Mouse (Mus musculus): ENCODE measurements around the gene Sidt2.
A peak's percentile ranks its signal among the peaks of the same experiment; 100 is the strongest.

Gene Sidt2

DNA sequence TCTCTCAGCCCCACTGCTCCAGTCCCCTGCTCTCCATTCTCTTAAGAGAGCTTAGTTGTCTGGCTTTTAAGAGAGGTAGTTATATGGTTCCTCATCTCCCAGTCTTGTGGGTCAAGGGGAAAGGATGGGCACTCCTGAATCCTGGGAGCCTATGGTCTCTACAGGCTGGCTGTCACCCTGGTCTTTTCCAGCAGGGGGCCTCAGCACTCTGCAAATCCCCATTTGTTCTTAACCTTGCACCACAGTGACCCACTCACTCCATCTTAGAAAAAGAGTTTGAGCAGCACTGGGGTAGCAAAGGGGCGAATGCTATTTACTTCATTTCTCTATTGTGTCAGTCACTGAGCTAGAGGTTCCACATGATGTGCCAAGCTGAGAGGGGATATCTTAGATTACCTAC is 43.4 kb downstream of the Sidt2 start:
- peak; percentile 42 to 43 for DNase-seq (ENCODE audit: low spot score in 2 of 2)

GRCm38 (mm10) chr9:45910995-45911394 is 44.1 kb downstream of the Sidt2 start:
- no peak for DNase-seq (ENCODE audit: low spot score in 2 of 2)

GRCm38 (mm10) chr9:45907078-45907428 is 48.0 kb downstream of the Sidt2 start:
- peak in 1 of 2 experiments; percentile 42 for DNase-seq (ENCODE audit: low spot score in 2 of 2)

DNA sequence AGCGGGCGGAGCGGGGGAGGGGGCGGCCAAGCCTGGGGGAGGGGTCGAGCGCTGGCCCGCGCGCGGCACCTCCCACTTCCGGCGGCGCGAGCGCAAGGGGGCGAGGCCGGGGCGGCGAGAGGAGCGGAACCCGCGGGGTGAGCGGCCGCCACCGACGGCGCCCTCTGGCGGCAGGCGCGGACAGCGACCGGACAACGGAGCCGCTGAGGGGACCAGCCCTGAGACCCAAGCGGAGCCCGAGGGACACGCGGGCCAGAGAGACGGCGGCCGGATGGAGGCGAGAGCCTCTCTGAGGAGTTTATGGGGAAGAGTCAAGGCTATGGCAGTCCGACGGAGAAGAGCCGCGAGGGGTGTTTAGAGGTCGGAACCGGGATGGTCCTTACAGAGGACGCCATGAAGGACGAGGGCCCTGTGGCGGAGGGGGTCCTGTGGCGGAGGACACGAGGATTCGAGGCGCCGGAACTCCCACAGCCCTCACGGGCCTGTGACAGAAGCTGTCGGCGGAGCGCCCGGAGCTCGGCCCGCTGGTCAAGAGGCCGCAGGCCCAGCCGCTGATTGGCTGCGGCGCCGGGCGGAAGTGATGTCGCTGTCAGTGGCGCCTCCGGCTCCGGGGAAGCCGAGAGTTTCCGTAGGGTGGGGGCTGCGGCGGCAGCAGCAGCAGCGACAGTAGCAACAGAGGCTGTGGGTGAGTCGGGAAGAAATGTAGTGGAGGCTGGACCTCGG is 48.5 kb downstream of the Sidt2 start, which contains the start of the genes Pcsk7 and Rnf214:
Gene Pcsk7 (plus strand): TSS at position 143 of the 723 bp plus-strand sequence.
Gene Rnf214 (minus strand): TSS at position 557 of the 723 bp plus-strand sequence.
- DNase-seq (ENCODE audit: low spot score in 2 of 2), result peak; percentile 89 to 93

- peak; percentile 6 to 17 for DNase-seq (ENCODE audit: low spot score in 2 of 2)
Observed at GRCm38 (mm10) chr9:45905811-45906237, 49.2 kb downstream of the Sidt2 start.

DNA sequence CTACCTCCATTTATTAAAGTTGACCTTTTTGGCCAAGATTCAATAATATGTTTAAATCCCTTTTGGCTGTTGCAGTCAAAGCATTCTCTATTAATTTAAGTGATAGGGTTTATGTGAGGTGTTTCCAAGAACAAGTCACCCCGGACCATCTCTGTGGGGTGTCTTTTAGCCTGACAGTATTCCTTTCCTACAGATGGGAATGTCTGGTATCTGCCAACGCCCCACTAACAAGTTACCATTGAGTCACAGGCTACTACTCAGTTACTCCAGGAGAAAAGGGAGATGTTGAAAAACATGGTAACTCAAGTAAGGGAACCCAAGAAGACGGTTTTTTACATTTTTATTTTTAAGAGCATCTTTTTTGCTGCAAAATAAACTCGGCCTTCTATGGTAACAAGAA is 49.9 kb downstream of the Sidt2 start:
- DNase-seq (ENCODE audit: low spot score in 2 of 2), result no peak

DNA sequence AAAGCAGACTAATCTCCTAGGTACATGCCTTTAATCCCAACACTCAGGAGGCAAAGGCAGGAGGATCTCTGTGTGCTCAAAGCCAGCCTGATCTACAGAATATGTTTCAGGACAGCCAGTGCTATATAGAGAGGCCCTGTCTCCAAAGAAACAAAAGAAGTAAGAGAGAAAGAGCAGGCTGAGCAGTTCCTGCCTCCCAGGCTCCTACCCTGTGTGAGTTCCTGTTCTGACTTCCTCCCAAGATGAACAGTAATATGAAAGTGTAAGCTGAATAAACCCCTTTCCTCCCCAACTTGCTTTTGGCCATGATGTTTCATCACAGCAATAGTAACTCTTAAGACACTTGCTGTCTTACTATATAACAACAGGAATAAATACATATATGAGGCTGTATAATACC is 61.4 kb downstream of the Sidt2 start:
- no peak for DNase-seq (ENCODE audit: low spot score in 2 of 2)

All from spleen, postnatal 36 days (tissue).